Mouse (Mus musculus) kidney, postnatal 36 days (tissue): ENCODE results near the gene Ccdc86.

Experiments used
- DNase-seq, 2 experiments: peaks; one replicate each; pipeline ENCODE4 v3.0.0; 2021 to 2022; ENCODE audit warnings: mixed read lengths in 2 of 2

Ccdc86 gene

DNA sequence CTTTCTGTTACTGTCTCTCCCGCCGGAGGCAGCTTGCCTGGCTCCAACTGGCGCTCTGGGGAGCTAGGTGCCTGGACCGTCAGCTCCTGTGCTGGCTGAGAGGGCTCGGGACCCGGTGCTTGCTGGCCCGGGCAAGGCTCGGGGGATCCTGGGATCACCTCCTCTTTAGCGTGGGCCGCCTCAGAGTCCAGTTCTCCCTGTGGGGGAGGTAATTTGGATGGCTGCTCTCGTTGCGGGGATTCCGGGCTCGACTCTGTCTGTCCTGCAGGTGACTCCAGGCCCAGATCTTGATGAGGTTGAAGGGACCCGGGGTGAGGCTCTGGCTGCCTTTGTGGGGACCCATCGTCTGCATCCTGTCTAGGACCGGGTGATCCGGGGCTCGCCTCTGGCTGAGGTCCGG is 650 bp downstream of the Ccdc86 start:
- peak in 1 of 2 experiments; percentile 14 for DNase-seq

GRCm38 (mm10) chr19:10947219-10947618 is 1.8 kb downstream of the Ccdc86 start:
- no peak for DNase-seq

- no peak for DNase-seq
Observed at GRCm38 (mm10) chr19:10946506-10946905, 2.6 kb downstream of the Ccdc86 start.

DNA sequence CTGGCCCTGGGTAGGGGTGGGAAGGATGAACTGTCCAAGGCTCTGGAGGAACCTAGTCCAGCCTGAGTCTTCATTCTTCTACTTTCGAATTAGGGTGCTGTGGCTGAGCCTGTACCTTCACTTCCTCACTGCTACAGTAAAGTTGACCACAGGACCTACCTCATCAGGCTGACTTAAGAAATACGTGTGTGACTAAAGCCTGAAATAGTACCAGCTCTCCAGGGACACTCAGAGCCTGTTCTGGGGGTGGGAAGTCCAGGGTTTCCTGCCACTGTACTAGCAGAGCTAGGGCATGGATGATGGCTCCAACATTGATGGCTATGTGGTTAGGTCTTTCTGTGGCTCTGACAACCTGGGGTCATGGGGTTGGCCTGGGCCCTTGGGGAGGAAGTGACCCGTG is 5.1 kb downstream of the Ccdc86 start:
- no peak for DNase-seq

- peak in 1 of 2 experiments; percentile 19 for DNase-seq
Observed at GRCm38 (mm10) chr19:10940801-10941457, 8.1 kb downstream of the Ccdc86 start.

DNA sequence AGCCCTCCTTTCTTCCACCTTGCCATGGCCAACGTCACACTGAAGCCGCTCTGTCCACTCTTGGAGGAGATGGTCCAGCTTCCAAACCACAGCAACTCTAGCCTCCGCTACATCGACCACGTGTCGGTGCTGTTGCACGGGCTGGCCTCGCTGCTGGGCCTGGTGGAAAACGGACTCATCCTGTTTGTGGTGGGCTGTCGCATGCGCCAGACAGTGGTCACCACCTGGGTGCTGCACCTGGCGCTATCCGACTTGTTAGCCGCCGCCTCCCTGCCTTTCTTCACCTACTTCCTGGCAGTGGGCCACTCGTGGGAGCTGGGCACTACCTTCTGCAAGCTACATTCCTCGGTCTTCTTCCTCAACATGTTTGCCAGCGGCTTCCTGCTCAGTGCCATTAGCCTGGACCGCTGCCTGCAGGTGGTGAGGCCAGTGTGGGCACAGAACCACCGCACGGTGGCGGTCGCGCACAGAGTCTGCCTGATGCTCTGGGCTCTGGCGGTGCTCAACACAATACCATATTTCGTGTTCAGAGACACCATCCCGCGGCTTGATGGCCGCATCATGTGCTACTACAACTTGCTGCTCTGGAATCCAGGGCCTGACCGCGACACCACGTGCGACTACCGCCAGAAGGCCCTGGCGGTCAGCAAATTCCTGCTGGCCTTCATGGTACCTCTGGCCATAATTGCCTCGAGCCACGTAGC is 8.8 kb downstream of the Ccdc86 start:
- peak; percentile 69 to 90 for DNase-seq

DNA sequence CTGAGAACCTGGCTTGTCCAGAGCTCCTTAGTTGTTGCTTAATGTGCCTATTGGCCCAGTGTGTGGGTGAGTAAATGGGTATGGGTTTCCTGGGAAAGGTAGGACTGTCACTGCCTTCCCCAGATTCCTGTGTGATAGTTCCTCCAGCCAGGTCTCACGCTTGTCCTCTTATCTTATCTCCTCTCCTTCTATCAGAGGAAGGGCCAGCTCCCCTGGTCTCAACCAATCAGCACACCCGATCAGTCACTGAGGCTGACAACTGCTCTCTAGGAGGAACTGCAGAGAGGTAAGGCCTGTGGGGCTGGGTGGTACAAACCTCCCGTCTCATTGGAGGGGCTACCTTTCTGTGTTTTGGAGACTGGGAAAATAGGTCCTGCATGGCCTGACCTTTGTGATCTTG is 10.3 kb downstream of the Ccdc86 start:
- no peak for DNase-seq

DNA sequence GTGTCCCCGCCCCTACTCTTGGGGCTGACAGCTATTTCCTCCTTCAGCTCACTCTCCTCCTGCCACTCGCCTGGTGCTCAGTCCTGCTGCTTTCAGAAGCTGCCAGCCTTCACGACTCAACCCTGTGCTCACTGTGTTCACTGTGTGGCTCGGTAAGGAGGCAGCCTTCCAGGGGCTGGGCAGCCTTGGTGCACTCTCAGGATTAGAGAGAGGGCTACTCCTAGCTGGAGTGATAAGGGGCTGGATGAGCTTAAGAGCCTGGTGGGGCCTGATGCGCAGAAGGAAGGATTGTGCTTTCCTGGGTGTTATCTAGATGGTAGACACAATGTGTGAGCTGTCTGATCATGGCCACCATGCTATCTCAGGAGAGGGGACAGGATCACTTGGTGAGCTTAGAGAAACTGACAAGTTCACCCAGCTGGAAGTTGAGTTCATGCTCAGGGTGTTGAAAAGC is 11.9 kb downstream of the Ccdc86 start, which contains the start of gene Ptgdr2:
Gene Ptgdr2 (plus strand): TSS at position 51 of the 454 bp plus-strand sequence.
- no peak for DNase-seq

- DNase-seq = no peak
Observed at GRCm38 (mm10) chr19:10936077-10936476, 13.0 kb downstream of the Ccdc86 start.

GRCm38 (mm10) chr19:10935029-10935428 is 14.0 kb downstream of the Ccdc86 start:
- DNase-seq = no peak

DNA sequence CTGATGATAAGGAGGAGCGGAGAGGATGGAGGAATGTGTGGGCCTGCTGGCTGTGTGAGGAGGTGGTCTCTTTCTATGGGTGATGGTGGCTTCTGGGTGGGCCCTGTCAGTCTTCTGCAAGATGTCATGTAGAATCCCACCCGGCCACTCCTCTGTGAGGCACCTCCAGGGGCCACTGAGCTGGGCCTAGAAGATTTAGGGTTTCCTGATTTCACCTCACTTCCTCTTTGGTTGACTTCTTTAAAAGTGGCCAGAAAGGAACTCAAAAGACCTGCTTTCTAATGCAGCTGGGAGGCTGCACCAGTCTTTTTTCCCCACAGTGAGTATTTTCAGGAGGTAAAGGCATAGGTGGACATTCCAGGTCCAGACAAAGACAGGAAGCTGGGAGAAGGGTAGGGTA is 18.4 kb downstream of the Ccdc86 start:
- no peak for DNase-seq

- DNase-seq = no peak
Observed at GRCm38 (mm10) chr19:10926666-10927065, 22.4 kb downstream of the Ccdc86 start.

DNA sequence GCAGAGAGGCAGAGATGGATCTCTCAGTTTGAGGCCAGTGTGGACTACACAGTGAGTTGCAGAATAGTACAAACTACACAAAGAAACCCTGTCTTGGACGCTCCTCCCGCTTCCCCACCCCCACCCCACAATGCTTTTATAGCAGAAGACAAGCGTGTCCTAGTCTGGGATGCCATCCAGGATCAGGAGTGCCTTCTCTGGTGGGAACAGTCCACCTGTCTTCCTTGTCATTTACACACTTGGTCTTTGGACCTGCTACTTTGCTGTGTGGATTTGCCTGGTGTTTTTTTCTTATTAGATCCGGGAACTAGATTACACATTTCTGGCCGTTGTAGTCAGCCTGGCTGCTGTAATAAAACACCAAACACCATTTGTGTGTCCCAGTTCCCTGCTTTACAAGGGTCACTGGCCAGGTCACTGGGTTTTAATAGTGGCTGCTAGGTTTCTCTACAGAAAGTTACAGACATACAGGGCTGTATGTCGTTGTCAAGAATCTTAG is 22.9 kb downstream of the Ccdc86 start:
- DNase-seq = peak; percentile 48 to 54

GRCm38 (mm10) chr19:10924220-10924619 is 24.8 kb downstream of the Ccdc86 start:
- DNase-seq = no peak

- no peak for DNase-seq
Observed at GRCm38 (mm10) chr19:10921058-10921457, 28.0 kb downstream of the Ccdc86 start.

- no peak for DNase-seq
Observed at GRCm38 (mm10) chr19:10920532-10920931, 28.5 kb downstream of the Ccdc86 start, which contains the start of gene Zp1. Gene Zp1, minus strand, starts transcription at chr19:10920632.

DNA sequence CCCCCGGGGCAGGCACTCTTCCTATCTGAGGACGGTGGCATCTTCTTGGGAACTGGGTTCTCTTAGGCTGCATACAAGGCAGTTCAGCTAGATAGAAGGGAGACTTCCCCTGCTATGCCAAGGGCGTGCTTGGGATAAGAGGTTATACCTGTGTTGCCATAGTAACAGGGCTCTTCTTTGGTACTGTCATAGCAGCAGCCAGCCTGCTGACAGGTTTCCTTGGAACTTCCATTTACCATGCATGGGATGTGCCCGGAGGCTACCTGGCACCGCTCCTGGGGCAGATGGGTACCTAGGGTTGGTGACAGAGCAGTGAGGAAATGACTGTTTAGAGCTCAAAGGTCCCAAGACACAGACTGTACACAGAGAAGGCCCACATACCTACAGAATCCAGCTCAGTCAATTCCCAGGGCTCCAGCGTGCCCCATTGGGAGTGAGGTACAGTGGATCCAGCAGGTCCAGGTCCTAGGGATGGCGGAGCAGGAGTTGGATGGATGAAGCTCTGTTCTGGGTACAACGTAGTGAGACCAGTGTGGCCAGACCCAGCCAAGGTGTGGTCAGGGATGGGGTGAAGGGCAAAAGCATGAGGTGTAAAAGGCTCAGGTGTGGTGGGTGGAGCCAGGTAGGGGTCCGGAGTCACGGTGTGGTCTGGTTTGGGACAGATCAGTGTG is 30.6 kb downstream of the Ccdc86 start:
- DNase-seq = no peak

GRCm38 (mm10) chr19:10916506-10916905 is 32.6 kb downstream of the Ccdc86 start:
- no peak for DNase-seq

GRCm38 (mm10) chr19:10914870-10915269 is 34.2 kb downstream of the Ccdc86 start:
- no peak for DNase-seq

GRCm38 (mm10) chr19:10914291-10914690 is 34.8 kb downstream of the Ccdc86 start:
- DNase-seq = no peak

- peak in 1 of 2 experiments; percentile 18 for DNase-seq
Observed at GRCm38 (mm10) chr19:10909087-10909721, 39.9 kb downstream of the Ccdc86 start.

DNA sequence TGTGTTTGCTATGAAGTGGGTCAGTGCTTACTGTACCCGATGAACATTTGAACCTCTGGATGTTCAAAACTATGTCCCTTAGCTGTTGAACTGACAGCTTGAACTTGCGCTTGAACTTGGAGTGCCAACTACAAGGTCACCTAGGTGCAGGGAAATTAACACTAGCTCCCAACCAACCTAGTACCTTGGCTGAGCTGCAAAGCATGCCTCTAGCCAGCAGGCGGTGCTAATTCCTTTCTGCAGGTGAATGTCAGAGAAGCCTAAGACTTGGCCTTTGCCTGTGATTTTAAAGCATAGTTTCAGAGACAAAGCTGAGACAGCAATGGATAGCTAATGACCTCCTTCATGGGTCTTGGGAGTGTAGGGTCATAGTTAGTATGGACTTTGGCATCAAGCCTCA is 41.2 kb downstream of the Ccdc86 start:
- peak; percentile 64 to 76 for DNase-seq

GRCm38 (mm10) chr19:10905728-10906000 is 43.4 kb downstream of the Ccdc86 start:
- no peak for DNase-seq
